8 mouse cellular contexts compared by ENCODE assay signal in the genomic region with DNA sequence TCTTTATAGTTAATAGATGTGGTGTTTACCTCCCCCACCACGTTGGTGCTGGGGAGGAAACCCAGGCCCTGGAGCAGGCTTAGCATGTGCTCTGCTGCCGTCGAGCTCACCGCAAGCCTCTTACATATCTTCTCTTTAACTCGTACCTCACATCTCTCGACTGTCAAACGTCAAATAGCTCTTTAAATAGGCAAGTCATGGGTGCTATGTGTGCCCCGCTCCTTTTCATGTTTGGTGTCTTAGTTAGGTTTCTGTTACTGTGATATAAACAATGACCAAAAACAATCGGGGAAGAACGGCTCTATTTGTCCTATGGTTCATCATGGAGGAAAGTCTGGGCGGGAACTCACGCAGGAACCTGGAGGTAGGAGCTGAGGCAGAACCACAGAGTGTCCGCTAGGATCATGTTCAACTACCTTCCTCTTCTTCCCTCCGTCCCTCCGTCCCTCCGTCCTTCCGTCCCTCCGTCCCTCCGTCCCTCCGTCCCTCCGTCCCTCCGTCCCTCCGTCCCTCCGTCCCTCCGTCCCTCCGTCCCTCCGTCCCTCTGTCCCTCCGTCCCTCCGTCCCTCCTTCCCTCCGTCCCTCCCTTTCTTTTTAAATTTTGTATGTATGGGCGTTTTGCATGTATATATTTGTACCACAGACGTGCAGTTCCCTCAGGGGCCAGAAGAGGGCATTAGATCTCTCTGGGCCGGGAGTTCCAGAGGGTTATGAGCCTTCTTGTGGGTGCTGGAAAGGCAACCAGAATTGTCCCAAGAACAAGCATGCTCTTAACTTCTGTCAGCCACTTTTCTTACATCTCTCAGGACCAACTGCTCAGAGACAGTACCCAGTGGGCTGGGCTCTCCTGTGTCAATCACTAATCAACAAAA. TPM values are rescaled to one million over a fixed set of nuclear protein-coding genes. Genes with fewer than 3 reads are reported as not detected.
A peak's percentile ranks its signal among the peaks of the same experiment; 100 is the strongest.
DNase-seq lines count a peak whose midpoint lies in the region; ATAC-seq and TF ChIP-seq lines count a peak whose summit lies in the region.

No protein-coding gene starts in this region.

- DNase-seq in ES-CJ7 (ENCODE audit: low read depth, low spot score): peak; percentile 79
- DNase-seq in adrenal gland, postnatal 36 days: peak; percentile 74
- peak; percentile 46 for DNase-seq in heart, postnatal 0 days (ENCODE audit: low spot score)
- DNase-seq in kidney, postnatal 36 days: peak; percentile 67 to 90
- peak; percentile 93 for DNase-seq in lung, embryonic 14.5 days
- peak; percentile 85 for DNase-seq in thymus, postnatal 4 days

- H3K9me3 ChIP-seq in embryonic facial prominence, embryonic 13.5 days: no peaks in the 10 kb centered on the region
- H3K9me3 ChIP-seq in heart, postnatal 0 days (replicated peaks; ENCODE audit: control insufficient read depth, low read length): no peaks in the 10 kb centered on the region
- H3K9me3 ChIP-seq in lung, embryonic 14.5 days (ENCODE audit: low read depth, low read length): no peaks in the 10 kb centered on the region

- peak overlapping the region; percentile 95 for H3K27ac ChIP-seq in embryonic facial prominence, embryonic 13.5 days
- H3K27ac ChIP-seq in heart, postnatal 0 days (ENCODE audit: low read depth): peak overlapping the region; percentile 81
- H3K27ac ChIP-seq in lung, embryonic 14.5 days (ENCODE audit: low read depth): peak overlapping the region; percentile 75
- peak overlapping the region; percentile 90 for H3K27ac ChIP-seq in olfactory bulb, adult 2 months (ENCODE audit: insufficient read depth, low read depth, low read length)

- peaks cover 39% of the 10 kb centered on the region for H3K4me1 ChIP-seq in embryonic facial prominence, embryonic 13.5 days
- H3K4me1 ChIP-seq in heart, postnatal 0 days (ENCODE audit: control insufficient read depth, insufficient read depth): peaks cover 24% of the 10 kb centered on the region
- H3K4me1 ChIP-seq in lung, embryonic 14.5 days (ENCODE audit: insufficient read depth): peaks cover 8% of the 10 kb centered on the region; the same call in 1 of the 2 replicates
- H3K4me1 ChIP-seq in olfactory bulb, adult 2 months (ENCODE audit: control insufficient read depth, insufficient read depth, low read length): peaks cover 29% of the 10 kb centered on the region

- WGBS in embryonic facial prominence, embryonic 13.5 days: 19% methylated on average over 33 of the region's 33 CpGs
- 21% methylated on average over 29 of the region's 33 CpGs for WGBS in heart, postnatal 0 days
- 20% methylated on average over 33 of the region's 33 CpGs for WGBS in lung, embryonic 14.5 days
- 21% methylated on average over 33 of the region's 33 CpGs for WGBS in olfactory bulb, adult 2 months

- TF ChIP-seq CTCF in heart, postnatal 0 days (IDR thresholded peaks at IDR 0.05; ENCODE audit: low read depth): peak; percentile 77
- peak; percentile 79 for TF ChIP-seq CTCF in lung, embryonic 14.5 days (IDR thresholded peaks at IDR 0.05; ENCODE audit: low read depth)
- TF ChIP-seq CTCF in olfactory bulb, adult 2 months (IDR thresholded peaks at IDR 0.05; ENCODE audit: insufficient read depth, low read depth, low read length): 0 out of 2 replicates have a peak, but pooled peaks have one; percentile 32

- H3K9ac ChIP-seq in embryonic facial prominence, embryonic 13.5 days: peak overlapping the region; percentile 56; the same call in 1 of the 2 replicates
- H3K9ac ChIP-seq in heart, postnatal 0 days (replicated peaks; ENCODE audit: low read depth, low read length): peak overlapping the region; percentile 32
- peak overlapping the region; percentile 44 for H3K9ac ChIP-seq in lung, embryonic 14.5 days

- H3K4me3 ChIP-seq in embryonic facial prominence, embryonic 13.5 days: peak overlapping the region; percentile 31
- peak overlapping the region; percentile 44 for H3K4me3 ChIP-seq in heart, postnatal 0 days (ENCODE audit: low read depth, low read length)
- peak overlapping the region; percentile 28 for H3K4me3 ChIP-seq in lung, embryonic 14.5 days (ENCODE audit: low read depth, low read length)
- peak overlapping the region; percentile 30 for H3K4me3 ChIP-seq in olfactory bulb, adult 2 months (ENCODE audit: insufficient read depth, low read depth, low read length)

- TF ChIP-seq EP300 in heart, postnatal 0 days (IDR thresholded peaks at IDR 0.05; ENCODE audit: low read depth): no peak

- no peak for ATAC-seq in embryonic facial prominence, embryonic 13.5 days (ENCODE audit: insufficient number of reproducible peaks, insufficient read depth, low FRiP score, low TSS enrichment, low read depth)
- no peak for ATAC-seq in heart, postnatal 0 days (ENCODE audit: insufficient read depth, low read depth)
- ATAC-seq in lung, embryonic 14.5 days (ENCODE audit: insufficient read depth): 0 out of 2 replicates have a peak, but pooled peaks have one; percentile 13

- no peak for TF ChIP-seq POLR2A in olfactory bulb, adult 2 months (IDR thresholded peaks at IDR 0.05; ENCODE audit: insufficient read depth, low read depth, low read length)

- no peaks in the 10 kb centered on the region for H3K36me3 ChIP-seq in embryonic facial prominence, embryonic 13.5 days
- no peaks in the 10 kb centered on the region for H3K36me3 ChIP-seq in heart, postnatal 0 days (replicated peaks; ENCODE audit: control insufficient read depth, insufficient read depth, low read length)
- H3K36me3 ChIP-seq in lung, embryonic 14.5 days (ENCODE audit: insufficient read depth): no peaks in the 10 kb centered on the region

- H3K4me2 ChIP-seq in embryonic facial prominence, embryonic 13.5 days: peak overlapping the region; percentile 54
- H3K4me2 ChIP-seq in heart, postnatal 0 days (ENCODE audit: low read depth, low read length): peak overlapping the region; percentile 67
- H3K4me2 ChIP-seq in lung, embryonic 14.5 days: peak overlapping the region; percentile 59

- H3K27me3 ChIP-seq in embryonic facial prominence, embryonic 13.5 days: no peaks in the 10 kb centered on the region
- no peaks in the 10 kb centered on the region for H3K27me3 ChIP-seq in heart, postnatal 0 days (ENCODE audit: control insufficient read depth, insufficient read depth, low read length)
- H3K27me3 ChIP-seq in lung, embryonic 14.5 days (ENCODE audit: insufficient read depth, low read length): no peaks in the 10 kb centered on the region

RNA-seq across cellular contexts. Expression of a gene that starts 36.4 kb away (rescaled TPM):
- total RNA-seq in adrenal gland, postnatal 36 days (2021): 100 to 1,000 TPM; 105 to 134 TPM
- 119 and 127 TPM in 2 replicates for polyA plus RNA-seq in embryonic facial prominence, embryonic 13.5 days (2015; fragmentation: Nextera tagmentation; extraction: Ambion mirVana)
- total RNA-seq in heart, postnatal 0 days (2014; rRNA removed; ENCODE audit: low replicate concordance): 119 TPM in 2 replicates
- 211 and 221 TPM in 2 replicates for polyA plus RNA-seq in heart, postnatal 0 days (2015; fragmentation: Nextera tagmentation; extraction: Ambion mirVana)
- polyA plus RNA-seq in lung, embryonic 14.5 days (2014; fragmentation: Nextera tagmentation; extraction: Ambion mirVana): 209 and 229 TPM in 2 replicates
- polyA plus RNA-seq in olfactory bulb, adult 2 months (2012; ENCODE audit: insufficient read depth, insufficient read length, low replicate concordance, missing spikeins): 298 TPM in 1 of 2 replicates, not detected in the other
